Mouse (Mus musculus) stomach, postnatal 0 days (tissue): ENCODE results near the gene Ube4b.

Experiments
- CTCF ChIP-seq: IDR thresholded peaks from 2 replicates; pipeline ENCODE4 v1.5.1; 2016; ENCODE audit warnings: antibody characterized with exemption, low read depth, mild to moderate bottlenecking, moderate library complexity
- EP300 ChIP-seq: optimal IDR thresholded peaks from 2 replicates; pipeline ENCODE3; 2016; ENCODE audit warnings: antibody characterized with exemption

- TF ChIP-seq CTCF, result no peak
- no peak for TF ChIP-seq EP300
Measured at GRCm38 (mm10) chr4:149415651-149416169, 10.8 kb downstream of the Ube4b start.
